Mouse (Mus musculus) left cerebral cortex, adult 2 months (tissue): Measurements from ENCODE around the gene Sgpp2. TPM values are rescaled to one million over a fixed set of nuclear protein-coding genes. Genes with fewer than 3 reads are reported as not detected.

Experiments
- DNase-seq, 2 experiments: peaks; one replicate each; pipeline ENCODE4 v3.0.0; 2021 to 2022; ENCODE audit warnings: low spot score in 2 of 2, mixed read lengths in 1 of 2; ENCODE audit errors: extremely low spot score in 1 of 2
- H3K27ac ChIP-seq: fragments of 200-600 bp; 2 replicates; pipeline ENCODE4 v1.8.1; 2022
- H3K4me3 ChIP-seq: fragments of 200-600 bp; 2 replicates; pipeline ENCODE4 v1.8.1; 2022
- CTCF ChIP-seq: fragments of 200-600 bp; IDR thresholded peaks from 2 replicates; pipeline ENCODE4 v1.8.1; 2022; ENCODE audit warnings: antibody characterized with exemption, mild to moderate bottlenecking, moderate library complexity
- intact Hi-C: fragments of 180-260 bp; cut with DNase I; formaldehyde crosslinking; loops from one replicate; pipeline ENCODE4 v1.15.1; 2025
- long read RNA-seq, 2 experiments: library from polyadenylated mRNA; stranded (forward); transcript quantifications; one replicate each; pipeline ENCODE4 v2.0.0; 2021; ENCODE audit warnings: borderline mapping rate in 2 of 2
- total RNA-seq, 2 experiments: library from RNA; stranded (reverse); gene quantifications; 2 replicates each; pipeline ENCODE4 v1.2.3; 2021

Gene Sgpp2
- total RNA-seq = 1 to 10 TPM; 9.5 to 9.7 TPM
- long read RNA-seq, experiment 1, full-length matches to known transcripts = 25 of 28 reads
- long read RNA-seq, experiment 1, partial matches to known transcripts = 2 of 28 reads
- long read RNA-seq, experiment 1, other reads (novel, unspliced or antisense) = 1 of 28 reads
- long read RNA-seq, experiment 2, full-length matches to known transcripts = 14 of 19 reads
- long read RNA-seq, experiment 2, partial matches to known transcripts = 3 of 19 reads
- long read RNA-seq, experiment 2, other reads (novel, unspliced or antisense) = 2 of 19 reads

DNA sequence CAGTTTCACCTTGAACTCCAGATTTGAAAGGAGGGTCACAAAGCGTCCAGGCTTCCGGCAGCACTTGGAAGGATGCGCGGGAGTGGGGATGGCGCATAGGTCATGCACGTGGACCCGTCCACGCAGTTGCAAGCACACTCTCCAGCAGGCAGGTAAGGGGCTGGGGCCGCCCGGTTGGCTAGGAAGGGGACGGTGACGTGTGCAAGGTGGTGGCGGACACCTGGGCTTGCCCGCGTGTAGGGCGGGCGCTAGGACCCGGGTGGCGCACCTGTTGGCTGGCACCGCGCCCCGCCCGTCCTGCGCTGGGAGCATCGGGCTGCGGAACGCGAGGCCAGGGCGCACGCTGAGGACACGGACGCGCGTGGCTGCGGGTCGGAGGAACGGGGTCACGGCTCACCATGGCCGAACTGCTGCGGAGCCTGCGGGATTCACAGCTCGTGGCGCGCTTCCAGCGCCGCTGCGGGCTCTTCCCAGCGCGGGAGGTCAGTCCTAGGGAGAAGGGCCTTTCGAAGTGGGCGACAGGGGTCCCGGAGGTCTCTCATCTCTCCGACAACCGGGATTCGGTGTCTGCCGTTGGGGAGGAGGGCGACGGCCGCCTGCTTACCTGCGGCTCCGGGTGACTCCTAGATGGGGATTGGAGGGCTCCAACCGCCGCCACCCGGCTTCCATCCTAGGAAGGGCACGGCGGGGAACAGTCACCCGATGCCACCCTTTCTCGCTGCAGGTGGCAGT, at the start of gene Sgpp2:
Gene Sgpp2 (plus strand): TSS at position 325 of the 732 bp plus-strand sequence.
- H3K27ac ChIP-seq = peak within 1 kb of the TSS; percentile 83
- H3K4me3 ChIP-seq = peak within 1 kb of the TSS; percentile 80
- peak; percentile 43 to 45 for DNase-seq
- no peak; the same call in 1 of the 2 replicates for TF ChIP-seq CTCF
- intact Hi-C loops = loop anchor here (2.0 to 5.0 kb wide), 2 partner anchors 62 to 93 kb away; no protein-coding TSS in a partner anchor

GRCm38 (mm10) chr1:78267519-78267918, 42.6 kb upstream of the Sgpp2 start:
- intact Hi-C loops = no loop called here
- TF ChIP-seq CTCF = no peak; the same call in none of the 2 replicates
- no peak overlapping the region for H3K4me3 ChIP-seq
- DNase-seq = no peak
- H3K27ac ChIP-seq = no peak overlapping the region

DNA sequence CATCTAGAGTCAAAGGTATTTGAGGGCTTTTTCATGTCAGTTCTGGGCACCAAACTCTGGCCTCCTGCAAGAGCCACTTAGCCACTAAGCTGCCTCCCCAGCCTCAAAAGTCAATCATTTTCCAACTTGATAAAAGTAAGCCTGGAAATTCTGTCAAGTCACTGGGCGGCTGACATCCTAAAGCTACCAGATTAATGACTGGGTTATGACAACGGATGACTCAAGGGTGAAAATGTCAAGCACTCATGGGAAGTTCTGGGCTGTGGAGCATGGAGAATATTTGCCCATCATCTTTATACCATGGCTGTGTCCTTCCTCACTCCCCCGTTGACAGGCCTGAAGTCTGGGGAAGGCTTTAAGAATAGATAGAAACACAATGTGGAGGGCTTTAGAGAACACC, 37.2 kb upstream of the Sgpp2 start:
- no peak for DNase-seq
- Histone ChIP-seq H3K27ac (no peak overlapping the region), H3K4me3 (no peak overlapping the region)
- no peak for TF ChIP-seq CTCF
- intact Hi-C loops = no loop called here

- TF ChIP-seq CTCF = no peak
- Histone ChIP-seq H3K27ac (no peak overlapping the region), H3K4me3 (no peak overlapping the region)
- DNase-seq = no peak
- intact Hi-C loops = no loop called here
Observed at GRCm38 (mm10) chr1:78279128-78279527, 31.0 kb upstream of the Sgpp2 start.

GRCm38 (mm10) chr1:78292397-78292796, 17.7 kb upstream of the Sgpp2 start:
- no peak for TF ChIP-seq CTCF
- no peak overlapping the region for H3K4me3 ChIP-seq
- no peak overlapping the region for H3K27ac ChIP-seq
- intact Hi-C loops = no loop called here
- DNase-seq = no peak

- intact Hi-C loops = no loop called here
- Histone ChIP-seq H3K4me3 (no peak overlapping the region), H3K27ac (no peak overlapping the region)
- no peak for TF ChIP-seq CTCF
- DNase-seq = no peak
Observed at GRCm38 (mm10) chr1:78299670-78300225, 10.4 kb upstream of the Sgpp2 start.

DNA sequence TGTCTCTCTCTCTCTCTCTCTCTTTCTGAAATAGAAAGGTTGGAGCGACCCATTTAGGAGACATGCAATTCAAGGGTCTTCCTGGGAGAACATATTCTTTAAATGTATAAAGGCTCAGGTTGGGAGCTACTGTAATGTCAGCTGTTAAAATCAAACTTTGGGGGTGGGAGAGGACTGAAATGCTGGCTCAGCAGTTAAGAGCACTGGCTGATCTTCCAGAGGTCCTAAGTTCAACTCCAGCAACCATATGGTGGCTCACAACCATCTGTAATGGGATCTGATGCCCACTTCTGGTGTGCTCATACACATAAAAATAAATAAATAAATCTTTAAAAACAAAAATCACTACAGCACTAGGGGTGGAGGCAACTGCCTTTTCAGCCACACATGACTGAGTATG, 1.5 kb upstream of the Sgpp2 start:
- no peak for DNase-seq
- H3K4me3 ChIP-seq = no peak overlapping the region
- H3K27ac ChIP-seq = no peak overlapping the region
- TF ChIP-seq CTCF = no peak
- intact Hi-C loops = no loop called here

- H3K4me3 ChIP-seq = no peak overlapping the region
Observed at GRCm38 (mm10) chr1:78309280-78309679, 865 bp upstream of the Sgpp2 start.

GRCm38 (mm10) chr1:78310861-78311341, 756 bp downstream of the Sgpp2 start:
- intact Hi-C loops = loop anchor here (2.0 to 5.0 kb wide), 2 partner anchors 61 to 94 kb away; no protein-coding TSS in a partner anchor
- TF ChIP-seq CTCF = no peak
- H3K4me3 ChIP-seq = peak overlapping the region; percentile 80
- peak; percentile 18 to 32 for DNase-seq
- H3K27ac ChIP-seq = peak overlapping the region; percentile 83

More at GRCm38 (mm10) chr1:78309280-78309679, 865 bp upstream of the Sgpp2 start:
- no peak for TF ChIP-seq CTCF
- intact Hi-C loops = no loop called here
- no peak overlapping the region for H3K27ac ChIP-seq
- DNase-seq = no peak

DNA sequence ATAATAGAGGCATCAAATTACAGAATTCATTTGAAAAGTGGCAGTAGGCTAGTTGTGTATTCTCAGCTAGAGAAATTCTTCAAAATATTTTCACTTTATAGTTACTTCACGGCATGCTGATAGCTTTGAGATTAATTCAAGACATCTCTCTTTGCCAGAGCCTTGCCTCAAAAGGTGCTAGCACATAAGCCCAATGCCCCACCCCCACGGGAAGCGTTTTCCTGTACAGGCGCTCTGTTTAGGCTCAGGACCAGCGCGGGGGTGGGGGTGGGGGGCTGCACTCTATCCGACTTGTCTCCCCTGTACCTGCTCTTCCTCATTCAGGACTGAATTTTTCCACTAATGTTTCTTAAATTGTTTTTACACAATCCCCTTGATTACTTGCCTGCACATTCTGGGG, 1.3 kb downstream of the Sgpp2 start:
- TF ChIP-seq CTCF = no peak
- intact Hi-C loops = loop anchor here (2.0 to 5.0 kb wide), 2 partner anchors 61 to 95 kb away; no protein-coding TSS in a partner anchor
- peak overlapping the region; percentile 80; the same call in 1 of the 2 replicates for H3K4me3 ChIP-seq

DNA sequence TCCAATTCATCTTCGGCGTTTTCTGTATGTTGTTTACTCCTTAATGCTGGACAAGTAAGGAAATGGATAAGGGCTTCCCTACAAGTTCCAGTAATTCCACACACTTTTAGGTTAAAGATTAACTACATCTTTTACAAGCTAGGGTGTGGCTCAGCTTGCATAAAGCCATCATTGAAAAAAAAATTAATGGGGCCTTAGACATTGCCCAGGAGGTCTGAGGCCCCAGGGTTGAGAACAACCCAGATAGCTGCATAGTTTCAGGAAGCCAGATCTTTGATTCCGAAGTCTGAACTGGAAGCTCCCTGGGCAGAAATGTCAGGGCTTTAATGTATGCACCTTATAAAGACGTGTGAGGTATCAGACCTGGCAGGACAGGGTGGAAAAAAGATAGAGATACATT, 2.8 kb downstream of the Sgpp2 start:
- Histone ChIP-seq H3K4me3 (no peak overlapping the region), H3K27ac (no peak overlapping the region)
- intact Hi-C loops = loop anchor here (5.0 kb wide), 1 partner anchor 59 kb away; no protein-coding TSS in a partner anchor
- TF ChIP-seq CTCF = no peak
- DNase-seq = no peak

More for the DNA sequence above, 1.3 kb downstream of the Sgpp2 start:
- DNase-seq = no peak
- no peak overlapping the region for H3K27ac ChIP-seq

DNA sequence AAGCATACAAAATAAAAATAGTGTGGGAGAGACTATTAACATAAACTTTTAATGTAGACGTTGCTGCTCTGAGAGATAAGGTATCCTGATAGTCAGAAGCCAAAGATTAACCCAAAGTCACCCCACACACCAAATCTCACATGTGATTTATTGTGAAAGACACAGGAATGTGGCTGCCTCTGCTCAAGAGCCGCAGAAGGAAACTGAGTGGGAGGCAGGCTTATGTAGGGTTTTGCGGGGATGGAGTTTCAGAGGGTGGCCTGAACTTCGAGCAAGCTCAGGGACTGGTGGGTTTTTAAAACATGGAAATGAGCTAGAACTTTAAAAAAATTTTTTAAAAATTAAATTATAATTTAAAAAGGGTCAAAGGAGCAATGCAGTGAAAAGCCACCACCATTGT, 3.8 kb downstream of the Sgpp2 start:
- Histone ChIP-seq H3K27ac (no peak overlapping the region), H3K4me3 (no peak overlapping the region)
- intact Hi-C loops = loop anchor here (5.0 kb wide), 1 partner anchor 58 kb away; no protein-coding TSS in a partner anchor
- DNase-seq = no peak
- no peak for TF ChIP-seq CTCF
